Mouse (Mus musculus) ES-E14 (cell line): ENCODE data around the gene Spns2.

ENCODE experiments used
- CHD2 ChIP-seq: IDR thresholded peaks from 2 replicates; pipeline ENCODE4 v1.6.1; 2014; ENCODE audit warnings: mild to moderate bottlenecking, low read depth, low read length, inconsistent platforms
- HCFC1 ChIP-seq: IDR thresholded peaks from 2 replicates; pipeline ENCODE4 v1.6.1; 2012; ENCODE audit warnings: low read length, inconsistent platforms, borderline replicate concordance; ENCODE audit not compliant: insufficient read depth
- MAFK ChIP-seq: IDR thresholded peaks from 2 replicates; pipeline ENCODE4 v1.6.1; 2014; ENCODE audit warnings: mild to moderate bottlenecking, low read depth, low read length, inconsistent platforms; ENCODE audit not compliant: insufficient read depth
- ZC3H11A ChIP-seq: IDR thresholded peaks from 2 replicates; pipeline ENCODE4 v1.6.1; 2012; ENCODE audit warnings: low read depth, mild to moderate bottlenecking, inconsistent platforms, low read length, borderline replicate concordance
- ZNF384 ChIP-seq: IDR thresholded peaks from 2 replicates; pipeline ENCODE4 v1.6.1; 2012; ENCODE audit warnings: low read depth, low read length, inconsistent platforms

- TF ChIP-seq CHD2, result no peak; the same call in 1 of the 2 replicates
- no peak for TF ChIP-seq HCFC1
- no peak for TF ChIP-seq MAFK
- TF ChIP-seq ZC3H11A, result no peak
- TF ChIP-seq ZNF384, result no peak
These were observed 69.1 kb downstream of the Spns2 start for GRCm38 (mm10) chr11:72420460-72421122.
